Mouse (Mus musculus) testis, adult 2 months (tissue): ENCODE measurements around the gene Tmem121.

Experiments
- CTCF ChIP-seq: fragments of 200-500 bp; IDR thresholded peaks from 2 replicates; pipeline ENCODE4 v1.5.1; 2012; ENCODE audit warnings: low read depth, mild to moderate bottlenecking, inconsistent platforms, low read length, moderate library complexity; ENCODE audit not compliant: control insufficient read depth, insufficient read depth, insufficient replicate concordance
- POLR2A ChIP-seq: fragments of 200-500 bp; IDR thresholded peaks from 2 replicates; pipeline ENCODE4 v1.6.1; 2012; ENCODE audit warnings: low read depth, mild to moderate bottlenecking, inconsistent platforms, low read length, moderate library complexity; ENCODE audit not compliant: control insufficient read depth

DNA sequence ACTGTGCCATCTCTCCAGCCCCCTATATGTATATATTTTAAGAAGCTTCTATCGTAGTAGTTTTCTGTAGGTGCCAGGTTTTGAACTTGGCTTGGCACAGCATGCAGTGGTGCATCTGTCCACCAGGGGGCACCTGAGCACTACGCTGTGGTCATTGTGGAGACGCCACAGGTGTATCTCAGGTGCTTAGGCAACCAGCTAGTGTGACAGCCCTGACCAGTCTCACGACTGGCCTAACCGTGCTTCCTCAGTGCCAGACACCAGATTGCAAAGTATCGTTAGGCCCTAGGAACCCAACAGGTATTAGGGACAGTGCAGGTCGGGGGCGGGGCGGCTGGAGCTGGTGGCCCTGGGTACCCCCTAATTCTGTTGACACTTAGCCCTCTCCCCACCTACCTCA, 35.6 kb downstream of the Tmem121 start:
- TF ChIP-seq POLR2A = no peak
- peak; percentile 84 for TF ChIP-seq CTCF
